Mouse (Mus musculus): ENCODE data around the gene 2210407C18Rik. TPM values are rescaled to one million over a fixed set of nuclear protein-coding genes. Genes with fewer than 3 reads are reported as not detected.

2210407C18Rik gene
- polyA plus RNA-seq, 1 experiment from 2014 or later: not detected

- H3K27ac ChIP-seq (replicated peaks): no peak within 1 kb of the TSS
- no peaks in the 10 kb centered on the region for H3K27me3 ChIP-seq
- WGBS: 86% methylated on average over 6 of the region's 6 CpGs
- no peaks in the 10 kb centered on the region for H3K36me3 ChIP-seq
- H3K4me2 ChIP-seq (replicated peaks): no peak within 1 kb of the TSS
- H3K9me3 ChIP-seq: no peaks in the 10 kb centered on the region
- no peak within 1 kb of the TSS for H3K9ac ChIP-seq (replicated peaks)
- H3K4me3 ChIP-seq: no peak within 1 kb of the TSS
- H3K4me1 ChIP-seq: no peaks in the 10 kb centered on the region
- ATAC-seq (ENCODE audit: low FRiP score, low read depth): no peak
Observed at GRCm38 (mm10) chr11:58594814-58595213, 21.1 kb downstream of the 2210407C18Rik start, which contains the start of gene Olfr324. Gene Olfr324, plus strand, starts transcription at chr11:58595114.

GRCm38 (mm10) chr11:58588620-58589250 is 27.1 kb downstream of the 2210407C18Rik start:
- Histone ChIP-seq H3K36me3 (no peaks in the 10 kb centered on the region), H3K4me2 (replicated peaks) (no peak overlapping the region), H3K9me3 (no peaks in the 10 kb centered on the region), H3K27ac (replicated peaks) (no peak overlapping the region), H3K4me1 (no peaks in the 10 kb centered on the region), H3K4me3 (no peak overlapping the region), H3K27me3 (no peaks in the 10 kb centered on the region), H3K9ac (replicated peaks) (no peak overlapping the region)
- WGBS: 66% methylated on average over 3 of the region's 3 CpGs
- no peak for ATAC-seq (ENCODE audit: low FRiP score, low read depth)

GRCm38 (mm10) chr11:58587898-58588348 is 28.0 kb downstream of the 2210407C18Rik start:
- Histone ChIP-seq H3K4me3 (no peak overlapping the region), H3K27ac (replicated peaks) (0 out of 2 replicates have a peak overlapping the region, but pooled peaks have one; percentile 30), H3K9me3 (no peaks in the 10 kb centered on the region), H3K9ac (replicated peaks) (no peak overlapping the region), H3K36me3 (no peaks in the 10 kb centered on the region), H3K27me3 (no peaks in the 10 kb centered on the region), H3K4me2 (replicated peaks) (no peak overlapping the region), H3K4me1 (no peaks in the 10 kb centered on the region)
- 69% methylated on average over 7 of the region's 7 CpGs for WGBS
- ATAC-seq (ENCODE audit: low FRiP score, low read depth): no peak

DNA sequence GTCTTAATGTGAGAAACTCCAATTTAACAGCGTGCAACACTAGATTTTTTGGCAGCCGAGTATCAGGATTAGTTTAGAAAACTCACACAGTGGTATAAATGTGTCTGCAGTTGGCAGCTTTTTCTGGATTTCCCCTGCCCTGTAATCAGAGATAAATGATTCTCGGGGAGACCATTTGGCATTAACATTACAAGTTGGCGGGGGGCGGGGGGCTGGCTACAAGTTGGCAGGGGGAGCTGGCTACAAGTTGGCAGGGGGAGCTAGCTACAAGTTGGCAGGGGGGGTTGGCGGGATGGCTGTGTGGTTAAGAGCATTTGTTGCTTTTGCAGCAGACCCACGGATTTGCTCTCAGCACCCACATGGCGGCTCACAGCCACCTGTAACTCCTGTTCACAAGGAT is 37.2 kb downstream of the 2210407C18Rik start:
- no peak for ATAC-seq (ENCODE audit: low FRiP score, low read depth)
- H3K4me1 ChIP-seq: no peaks in the 10 kb centered on the region
- no peak overlapping the region for H3K4me2 ChIP-seq (replicated peaks)
- H3K9me3 ChIP-seq: no peaks in the 10 kb centered on the region
- 89% methylated on average over 8 of the region's 8 CpGs for WGBS
- no peak overlapping the region for H3K4me3 ChIP-seq
- H3K36me3 ChIP-seq: no peaks in the 10 kb centered on the region
- no peak overlapping the region for H3K9ac ChIP-seq (replicated peaks)
- H3K27ac ChIP-seq (replicated peaks): no peak overlapping the region
- no peaks in the 10 kb centered on the region for H3K27me3 ChIP-seq

DNA sequence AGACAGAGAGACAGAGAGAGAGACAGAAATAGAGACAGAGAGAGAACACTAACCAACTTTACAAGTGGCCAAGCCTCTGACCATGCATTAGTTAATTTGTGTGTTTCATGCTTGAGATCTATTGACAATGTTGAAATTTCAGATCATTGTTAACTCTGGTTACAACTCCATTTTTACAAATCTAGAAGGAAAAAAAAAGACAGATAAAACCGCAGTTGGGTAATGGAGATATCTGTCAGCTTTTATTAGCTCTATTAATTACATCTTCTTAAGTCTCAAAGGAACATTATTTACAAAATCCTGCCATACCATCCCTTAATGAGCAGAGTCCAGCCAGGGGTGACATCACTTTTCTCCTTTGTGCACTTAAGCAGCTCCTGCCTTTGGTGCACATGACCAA is 38.4 kb downstream of the 2210407C18Rik start, which contains the start of gene Olfr325:
TSS of gene Olfr325 (plus strand) at position 301 of the 400 bp plus-strand sequence.
- ATAC-seq (ENCODE audit: low FRiP score, low read depth): no peak
- no peak within 1 kb of the TSS for H3K9ac ChIP-seq (replicated peaks)
- H3K27ac ChIP-seq (replicated peaks): no peak within 1 kb of the TSS
- no peaks in the 10 kb centered on the region for H3K36me3 ChIP-seq
- H3K4me2 ChIP-seq (replicated peaks): no peak within 1 kb of the TSS
- no peak within 1 kb of the TSS for H3K4me3 ChIP-seq
- H3K4me1 ChIP-seq: no peaks in the 10 kb centered on the region
- H3K9me3 ChIP-seq: no peaks in the 10 kb centered on the region
- 81% methylated on average over 1 of the region's 1 CpGs for WGBS
- no peaks in the 10 kb centered on the region for H3K27me3 ChIP-seq

DNA sequence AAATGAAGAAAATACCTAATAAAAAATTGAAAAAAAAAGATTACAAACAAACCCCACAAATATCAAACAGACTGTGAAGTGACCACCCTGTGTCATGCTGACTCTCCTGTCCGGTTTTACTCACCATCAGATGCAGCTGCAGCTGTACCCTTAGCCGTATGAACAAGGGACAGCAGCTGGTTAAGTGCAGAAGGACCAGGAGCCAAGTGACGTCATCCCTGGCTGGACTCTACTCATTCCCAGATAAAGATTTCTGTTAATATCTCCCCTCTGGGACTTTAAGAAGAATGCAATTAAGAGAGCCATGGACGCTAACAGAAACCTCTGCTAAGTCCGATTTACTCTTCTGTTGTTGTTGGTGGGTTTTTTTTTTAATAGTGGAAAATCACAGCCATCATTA is 45.5 kb downstream of the 2210407C18Rik start, which contains the start of gene Olfr224:
TSS of gene Olfr224 (minus strand) at position 149 of the 400 bp plus-strand sequence.
- no peak within 1 kb of the TSS for H3K4me2 ChIP-seq (replicated peaks)
- H3K4me3 ChIP-seq: no peak within 1 kb of the TSS
- H3K27me3 ChIP-seq: no peaks in the 10 kb centered on the region
- no peaks in the 10 kb centered on the region for H3K36me3 ChIP-seq
- H3K9me3 ChIP-seq: no peaks in the 10 kb centered on the region
- H3K4me1 ChIP-seq: no peaks in the 10 kb centered on the region
- ATAC-seq (ENCODE audit: low FRiP score, low read depth): no peak
- H3K27ac ChIP-seq (replicated peaks): no peak within 1 kb of the TSS
- WGBS: 86% methylated on average over 5 of the region's 5 CpGs
- no peak within 1 kb of the TSS for H3K9ac ChIP-seq (replicated peaks)

Other genes with a start within 250 kb of the 2210407C18Rik start
- not detected in 2 replicates for gene Lypd8, start 237.0 kb downstream of the 2210407C18Rik start, polyA plus RNA-seq (2016; fragmentation: Nextera tagmentation; extraction: Ambion mirVana)
- not detected in 2 replicates for gene 1810065E05Rik, start 195.0 kb downstream of the 2210407C18Rik start, polyA plus RNA-seq (2016; fragmentation: Nextera tagmentation; extraction: Ambion mirVana)
- not detected in 2 replicates for gene Gm12253, start 183.5 kb downstream of the 2210407C18Rik start, polyA plus RNA-seq (2016; fragmentation: Nextera tagmentation; extraction: Ambion mirVana)
- not detected in 2 replicates for gene Lypd9, start 163.2 kb downstream of the 2210407C18Rik start, polyA plus RNA-seq (2016; fragmentation: Nextera tagmentation; extraction: Ambion mirVana)
- not detected in 2 replicates for gene Olfr30, start 153.8 kb downstream of the 2210407C18Rik start, polyA plus RNA-seq (2016; fragmentation: Nextera tagmentation; extraction: Ambion mirVana)
- gene Olfr332, start 123.5 kb downstream of the 2210407C18Rik start, polyA plus RNA-seq (2016; fragmentation: Nextera tagmentation; extraction: Ambion mirVana): not detected in 2 replicates
- not detected in 2 replicates for gene Olfr331, start 113.5 kb downstream of the 2210407C18Rik start, polyA plus RNA-seq (2016; fragmentation: Nextera tagmentation; extraction: Ambion mirVana)
- gene Olfr330, start 81.2 kb downstream of the 2210407C18Rik start, polyA plus RNA-seq (2016; fragmentation: Nextera tagmentation; extraction: Ambion mirVana): not detected in 2 replicates
- not detected in 2 replicates for gene Olfr329-ps, start 69.7 kb downstream of the 2210407C18Rik start, polyA plus RNA-seq (2016; fragmentation: Nextera tagmentation; extraction: Ambion mirVana)
- gene Olfr328, start 60.4 kb downstream of the 2210407C18Rik start, polyA plus RNA-seq (2016; fragmentation: Nextera tagmentation; extraction: Ambion mirVana): 0.08 and 0.14 TPM in 2 replicates
- not detected in 2 replicates for gene Olfr224, start 45.5 kb downstream of the 2210407C18Rik start, polyA plus RNA-seq (2016; fragmentation: Nextera tagmentation; extraction: Ambion mirVana)
- gene Olfr325, start 38.3 kb downstream of the 2210407C18Rik start, polyA plus RNA-seq (2016; fragmentation: Nextera tagmentation; extraction: Ambion mirVana): not detected in 2 replicates
- not detected in 2 replicates for gene Olfr324, start 21.0 kb downstream of the 2210407C18Rik start, polyA plus RNA-seq (2016; fragmentation: Nextera tagmentation; extraction: Ambion mirVana)
- gene Olfr323, start 14.4 kb upstream of the 2210407C18Rik start, polyA plus RNA-seq (2016; fragmentation: Nextera tagmentation; extraction: Ambion mirVana): not detected in 2 replicates
- gene Trim58, start 24.4 kb upstream of the 2210407C18Rik start, polyA plus RNA-seq (2016; fragmentation: Nextera tagmentation; extraction: Ambion mirVana): 0.13 and 0.28 TPM in 2 replicates
- not detected in 2 replicates for gene Olfr322, start 42.7 kb upstream of the 2210407C18Rik start, polyA plus RNA-seq (2016; fragmentation: Nextera tagmentation; extraction: Ambion mirVana)
- gene Olfr320, start 65.0 kb upstream of the 2210407C18Rik start, polyA plus RNA-seq (2016; fragmentation: Nextera tagmentation; extraction: Ambion mirVana): not detected in 2 replicates
- not detected in 2 replicates for gene Olfr319, start 83.1 kb upstream of the 2210407C18Rik start, polyA plus RNA-seq (2016; fragmentation: Nextera tagmentation; extraction: Ambion mirVana)
- gene Olfr318, start 107.9 kb upstream of the 2210407C18Rik start, polyA plus RNA-seq (2016; fragmentation: Nextera tagmentation; extraction: Ambion mirVana): not detected in 2 replicates
- not detected in 2 replicates for gene Olfr317, start 123.1 kb upstream of the 2210407C18Rik start, polyA plus RNA-seq (2016; fragmentation: Nextera tagmentation; extraction: Ambion mirVana)
- gene Olfr316, start 136.7 kb upstream of the 2210407C18Rik start, polyA plus RNA-seq (2016; fragmentation: Nextera tagmentation; extraction: Ambion mirVana): not detected in 2 replicates
- not detected in 2 replicates for gene Olfr315, start 157.1 kb upstream of the 2210407C18Rik start, polyA plus RNA-seq (2016; fragmentation: Nextera tagmentation; extraction: Ambion mirVana)
- gene Olfr314, start 166.9 kb upstream of the 2210407C18Rik start, polyA plus RNA-seq (2016; fragmentation: Nextera tagmentation; extraction: Ambion mirVana): not detected in 2 replicates
- gene Fam183b, start 185.9 kb upstream of the 2210407C18Rik start, polyA plus RNA-seq (2016; fragmentation: Nextera tagmentation; extraction: Ambion mirVana): 2.0 and 2.1 TPM in 2 replicates
- not detected in 2 replicates for gene Olfr313, start 198.9 kb upstream of the 2210407C18Rik start, polyA plus RNA-seq (2016; fragmentation: Nextera tagmentation; extraction: Ambion mirVana)
- not detected in 2 replicates for gene Olfr312, start 213.2 kb upstream of the 2210407C18Rik start, polyA plus RNA-seq (2016; fragmentation: Nextera tagmentation; extraction: Ambion mirVana)
- not detected in 2 replicates for gene Olfr311, start 223.2 kb upstream of the 2210407C18Rik start, polyA plus RNA-seq (2016; fragmentation: Nextera tagmentation; extraction: Ambion mirVana)
- 17.7 and 19.9 TPM in 2 replicates for gene Gm12258, start 231.1 kb upstream of the 2210407C18Rik start, polyA plus RNA-seq (2016; fragmentation: Nextera tagmentation; extraction: Ambion mirVana)